Mouse (Mus musculus) liver, embryonic 11.5 days (tissue): ENCODE measurements at regions not wholly inside any gene's neighbourhood (a gene's known extent, or its start where the extent isn't known, plus 50 kb on each side); places are given as distances from the start of the nearest gene placed in this dataset.

Source experiments
- ATAC-seq: fragments of 200-750 bp; cut with Nextera tagmentation; replicated peaks from 2 replicates; pipeline ENCODE4 v1.8.0; 2017; ENCODE audit warnings: moderate number of reproducible peaks, mild to moderate bottlenecking, moderate TSS enrichment, moderate library complexity; ENCODE audit not compliant: low FRiP score
- DNase-seq: peaks from one replicate; pipeline ENCODE4 v3.0.0-alpha.2; 2017; ENCODE audit warnings: low spot score
- H3K27ac ChIP-seq: fragments of 300-500 bp; sonication (generic); 2 replicates; pipeline ENCODE4 v1.5.1; 2014; ENCODE audit warnings: mild to moderate bottlenecking, low read depth, low read length, control low read depth
- H3K27me3 ChIP-seq: fragments of 300-500 bp; sonication (generic); replicated peaks from 2 replicates; pipeline ENCODE4 v1.6.1; 2014; ENCODE audit warnings: low read length, mixed read lengths; ENCODE audit not compliant: control insufficient read depth, insufficient read depth
- H3K36me3 ChIP-seq: fragments of 300-500 bp; sonication (generic); 2 replicates; pipeline ENCODE4 v1.6.1; 2014; ENCODE audit warnings: mild to moderate bottlenecking, low read length, moderate library complexity, mixed read lengths; ENCODE audit not compliant: control insufficient read depth, insufficient read depth
- H3K4me1 ChIP-seq: fragments of 300-500 bp; sonication (generic); replicated peaks from 2 replicates; pipeline ENCODE4 v1.6.1; 2014; ENCODE audit warnings: low read length, mixed read lengths; ENCODE audit not compliant: control insufficient read depth, insufficient read depth
- H3K4me2 ChIP-seq: fragments of 300-500 bp; sonication (generic); 2 replicates; pipeline ENCODE4 v1.6.1; 2014; ENCODE audit warnings: mild to moderate bottlenecking, control low read depth, moderate library complexity
- H3K4me3 ChIP-seq: fragments of 300-500 bp; sonication (generic); 2 replicates; pipeline ENCODE4 v1.5.1; 2014; ENCODE audit warnings: low read depth, low read length, control low read depth
- H3K9ac ChIP-seq: fragments of 300-500 bp; sonication (generic); 2 replicates; pipeline ENCODE4 v1.6.1; 2014; ENCODE audit warnings: low read depth, low read length, control low read depth
- H3K9me3 ChIP-seq: fragments of 300-500 bp; sonication (generic); 2 replicates; pipeline ENCODE4 v1.6.1; 2016; ENCODE audit warnings: low read length, inconsistent platforms, mixed read lengths; ENCODE audit not compliant: control insufficient read depth
- WGBS: fragments of 180-500 bp; shearing (Covaris S2); extraction: QIAGEN DNeasy Blood & Tissue Kit; methylation state at CpG from one replicate; pipeline ENCODE4 v1.1.7; 2014; 5-methylcytosine and 5-hydroxymethylcytosine counted together

DNA sequence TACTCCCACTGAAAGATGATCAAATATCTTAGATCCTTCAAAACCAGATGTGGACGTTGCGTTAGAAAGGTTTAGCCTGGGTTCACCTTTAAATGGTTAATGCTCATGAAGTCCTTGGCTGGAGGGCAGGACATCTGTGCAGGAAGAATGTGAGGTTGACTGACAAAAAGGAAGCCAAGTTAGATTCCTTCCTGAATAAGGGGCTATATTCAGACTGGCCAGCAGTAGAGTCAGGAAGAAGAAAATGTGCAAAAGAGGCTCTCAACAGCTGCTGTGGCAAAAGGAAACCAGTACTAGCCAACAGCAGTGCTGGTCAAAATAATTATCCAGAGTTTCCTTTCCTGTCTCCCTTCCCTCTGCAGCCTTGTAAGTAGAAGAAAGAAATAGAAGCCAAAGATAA lies 582.0 kb upstream of the Marcks start:
- Histone ChIP-seq H3K36me3 (no peaks in the 10 kb centered on the region), H3K9ac (no peak overlapping the region), H3K27me3 (no peaks in the 10 kb centered on the region), H3K4me1 (no peaks in the 10 kb centered on the region), H3K4me2 (no peak overlapping the region), H3K9me3 (no peaks in the 10 kb centered on the region), H3K4me3 (no peak overlapping the region), H3K27ac (no peak overlapping the region)
- ATAC-seq = no peak
- DNase-seq = no peak
- 61% methylated on average over 2 of the region's 2 CpGs for WGBS

DNA sequence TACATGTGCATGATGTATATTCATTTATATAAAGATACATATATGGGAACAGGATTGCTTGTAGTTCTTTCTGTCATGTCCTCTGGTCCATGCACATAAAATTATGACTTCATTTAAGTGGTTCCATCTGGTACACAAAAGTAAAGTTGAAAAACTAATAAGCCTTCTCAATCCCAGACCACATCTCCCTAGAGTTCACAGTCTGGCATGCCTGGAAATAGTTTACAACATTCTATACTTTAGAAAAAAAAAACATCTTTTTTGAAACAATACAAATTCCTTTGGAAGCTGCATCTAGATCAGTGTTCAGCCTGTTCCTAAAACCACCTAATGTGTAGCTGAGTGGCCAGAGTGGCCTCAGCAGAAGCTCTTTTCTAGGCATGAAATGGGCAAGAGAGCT lies 578.2 kb upstream of the Marcks start:
- no peak overlapping the region for H3K9ac ChIP-seq
- no peaks in the 10 kb centered on the region for H3K4me1 ChIP-seq
- DNase-seq = no peak
- no peaks in the 10 kb centered on the region for H3K9me3 ChIP-seq
- H3K27ac ChIP-seq = no peak overlapping the region
- ATAC-seq = no peak
- H3K4me2 ChIP-seq = no peak overlapping the region
- H3K27me3 ChIP-seq = no peaks in the 10 kb centered on the region
- no peaks in the 10 kb centered on the region for H3K36me3 ChIP-seq
- no peak overlapping the region for H3K4me3 ChIP-seq

GRCm38 (mm10) chr10:37711459-37711858 lies 572.7 kb upstream of the Marcks start:
- Histone ChIP-seq H3K4me1 (no peaks in the 10 kb centered on the region), H3K36me3 (no peaks in the 10 kb centered on the region), H3K4me3 (no peak overlapping the region), H3K27me3 (no peaks in the 10 kb centered on the region), H3K27ac (no peak overlapping the region), H3K4me2 (no peak overlapping the region), H3K9ac (no peak overlapping the region), H3K9me3 (no peaks in the 10 kb centered on the region)
- ATAC-seq (no peak), DNase-seq (no peak)

DNA sequence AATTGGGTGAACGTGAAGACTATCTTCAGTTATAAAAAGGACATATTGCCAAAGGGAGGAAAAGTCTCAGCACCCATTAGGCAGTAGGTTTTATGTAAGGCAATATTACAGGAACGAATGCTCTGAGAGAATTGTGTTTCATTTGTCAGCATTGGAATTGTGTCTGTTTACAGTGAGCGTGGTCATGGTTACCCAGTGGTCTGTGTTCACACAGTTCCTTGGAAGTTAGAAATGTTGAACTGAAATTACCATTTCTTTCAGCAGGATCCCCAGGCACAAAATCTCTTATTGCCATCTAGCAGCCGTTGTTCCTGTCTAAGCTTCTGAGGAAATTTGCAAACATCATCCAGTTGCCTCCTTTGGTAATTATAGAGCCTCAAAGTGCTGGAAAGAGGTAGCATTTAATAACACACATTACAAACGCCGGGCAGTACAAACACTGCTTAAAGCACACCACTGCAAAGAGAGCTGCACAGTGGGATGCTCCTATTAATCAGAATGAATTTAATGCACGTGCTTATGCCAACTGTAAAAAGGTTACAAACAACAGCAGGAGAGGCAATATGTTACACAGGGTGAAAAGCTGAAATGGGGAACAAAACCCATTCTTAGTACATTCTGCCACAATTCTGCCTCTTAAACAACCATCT lies 555.4 kb upstream of the Marcks start:
- DNase-seq = no peak
- no peak overlapping the region for H3K4me3 ChIP-seq
- H3K27ac ChIP-seq = no peak overlapping the region
- H3K36me3 ChIP-seq = no peaks in the 10 kb centered on the region
- no peaks in the 10 kb centered on the region for H3K27me3 ChIP-seq
- no peak overlapping the region for H3K4me2 ChIP-seq
- no peak overlapping the region for H3K9ac ChIP-seq
- no peaks in the 10 kb centered on the region for H3K4me1 ChIP-seq
- no peak for ATAC-seq
- H3K9me3 ChIP-seq = no peaks in the 10 kb centered on the region
- WGBS = 75% methylated on average over 7 of the region's 7 CpGs

DNA sequence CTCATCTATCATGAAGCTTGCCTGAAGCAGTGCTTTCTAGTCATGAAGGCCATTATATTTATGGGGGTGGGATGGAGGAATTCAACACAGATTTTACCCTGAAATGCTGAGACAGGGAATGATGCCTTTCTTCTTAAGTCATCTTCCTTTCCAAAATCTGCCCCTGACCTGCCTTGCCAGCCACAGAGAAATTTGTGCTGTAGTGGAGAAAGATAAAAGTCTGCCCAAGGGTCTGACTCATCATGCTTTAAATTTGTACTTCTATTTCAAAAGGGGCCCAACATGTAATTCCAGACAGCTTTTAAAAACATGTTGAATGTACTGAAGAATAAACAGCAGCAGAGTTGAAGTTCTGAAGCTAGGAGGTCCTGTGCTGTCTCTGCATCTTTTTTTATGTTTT lies 554.1 kb upstream of the Marcks start:
- no peak overlapping the region for H3K4me3 ChIP-seq
- no peak overlapping the region for H3K9ac ChIP-seq
- H3K4me1 ChIP-seq = no peaks in the 10 kb centered on the region
- no peak overlapping the region for H3K27ac ChIP-seq
- no peak for DNase-seq
- H3K27me3 ChIP-seq = no peaks in the 10 kb centered on the region
- no peaks in the 10 kb centered on the region for H3K36me3 ChIP-seq
- ATAC-seq = no peak
- H3K9me3 ChIP-seq = no peaks in the 10 kb centered on the region
- H3K4me2 ChIP-seq = no peak overlapping the region

DNA sequence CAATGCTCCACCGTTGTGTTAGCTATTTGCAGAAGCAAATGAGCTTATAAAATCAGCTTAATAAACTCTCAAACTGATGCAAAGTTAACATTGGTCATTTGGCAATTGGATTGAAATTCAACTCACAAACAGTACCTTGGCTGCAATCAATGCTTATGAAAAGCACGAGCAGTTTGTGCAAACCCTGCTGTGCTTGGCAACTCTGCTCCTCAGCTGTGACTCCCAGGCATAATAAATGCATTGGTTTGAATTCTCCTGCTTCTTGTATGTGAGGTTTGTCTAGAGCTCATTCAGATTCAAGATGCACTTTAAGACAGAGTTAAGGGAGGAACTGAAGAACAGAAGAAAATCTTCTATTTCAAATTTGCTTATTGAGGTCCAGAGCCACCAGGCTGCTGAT lies 553.2 kb upstream of the Marcks start:
- no peak overlapping the region for H3K9ac ChIP-seq
- H3K27me3 ChIP-seq = no peaks in the 10 kb centered on the region
- H3K4me1 ChIP-seq = no peaks in the 10 kb centered on the region
- ATAC-seq (no peak), DNase-seq (no peak)
- H3K9me3 ChIP-seq = no peaks in the 10 kb centered on the region
- H3K4me2 ChIP-seq = no peak overlapping the region
- 68% methylated on average over 2 of the region's 2 CpGs for WGBS
- H3K4me3 ChIP-seq = no peak overlapping the region
- no peaks in the 10 kb centered on the region for H3K36me3 ChIP-seq
- no peak overlapping the region for H3K27ac ChIP-seq

DNA sequence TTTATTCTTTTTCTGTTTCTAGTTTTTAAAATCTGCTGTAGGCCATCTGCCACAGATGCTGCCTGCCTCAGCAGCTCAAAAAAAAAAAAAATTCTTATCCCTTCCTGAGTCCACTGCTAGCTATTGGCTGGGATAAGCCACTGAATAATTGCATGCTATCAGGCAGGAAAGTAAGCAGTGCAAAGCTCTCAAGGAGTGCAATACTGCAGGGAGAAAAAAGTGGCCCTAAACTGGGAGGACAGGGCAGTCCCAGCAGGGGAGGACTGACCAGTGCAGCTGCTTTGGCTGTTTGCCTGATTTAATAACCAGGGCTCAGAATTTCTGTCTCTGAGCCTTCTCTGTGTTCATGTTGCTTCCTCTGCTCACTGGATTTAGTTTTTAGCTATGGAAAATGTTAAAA lies 544.4 kb upstream of the Marcks start:
- H3K9me3 ChIP-seq = no peaks in the 10 kb centered on the region
- H3K4me2 ChIP-seq = no peak overlapping the region
- no peak overlapping the region for H3K27ac ChIP-seq
- DNase-seq = no peak
- no peak overlapping the region for H3K9ac ChIP-seq
- H3K4me3 ChIP-seq = no peak overlapping the region
- no peaks in the 10 kb centered on the region for H3K27me3 ChIP-seq
- H3K36me3 ChIP-seq = no peaks in the 10 kb centered on the region
- H3K4me1 ChIP-seq = no peaks in the 10 kb centered on the region
- ATAC-seq = no peak

GRCm38 (mm10) chr10:37680601-37681000 lies 541.9 kb upstream of the Marcks start:
- no peak overlapping the region for H3K9ac ChIP-seq
- no peaks in the 10 kb centered on the region for H3K36me3 ChIP-seq
- no peak for DNase-seq
- ATAC-seq = no peak
- no peak overlapping the region for H3K4me3 ChIP-seq
- H3K9me3 ChIP-seq = no peaks in the 10 kb centered on the region
- H3K4me1 ChIP-seq = no peaks in the 10 kb centered on the region
- no peak overlapping the region for H3K4me2 ChIP-seq
- H3K27me3 ChIP-seq = no peaks in the 10 kb centered on the region
- H3K27ac ChIP-seq = no peak overlapping the region

- WGBS = 82% methylated on average over 1 of the region's 1 CpGs
- DNase-seq (no peak), ATAC-seq (no peak)
- H3K4me2 ChIP-seq = no peak overlapping the region
- no peaks in the 10 kb centered on the region for H3K36me3 ChIP-seq
- no peak overlapping the region for H3K9ac ChIP-seq
- no peaks in the 10 kb centered on the region for H3K27me3 ChIP-seq
- H3K9me3 ChIP-seq = no peaks in the 10 kb centered on the region
- no peak overlapping the region for H3K4me3 ChIP-seq
- no peak overlapping the region for H3K27ac ChIP-seq
- no peaks in the 10 kb centered on the region for H3K4me1 ChIP-seq
Measured at GRCm38 (mm10) chr10:37677826-37678225, 539.1 kb upstream of the Marcks start.
